Mouse (Mus musculus) inflammation-experienced regulatory T-cells (primary cell): ENCODE measurements around the gene Olfr623. TPM values are rescaled to one million over a fixed set of nuclear protein-coding genes. Genes with fewer than 3 reads are reported as not detected.

Experiments used
- polyA plus RNA-seq, 2 experiments: library from polyadenylated mRNA; unstranded; fragments of 100-300 nt; shearing (Covaris generic); gene quantifications; one replicate each; pipeline ENCODE4 v1.2.1; 2017

Gene Olfr623
- not detected for polyA plus RNA-seq

DNA sequence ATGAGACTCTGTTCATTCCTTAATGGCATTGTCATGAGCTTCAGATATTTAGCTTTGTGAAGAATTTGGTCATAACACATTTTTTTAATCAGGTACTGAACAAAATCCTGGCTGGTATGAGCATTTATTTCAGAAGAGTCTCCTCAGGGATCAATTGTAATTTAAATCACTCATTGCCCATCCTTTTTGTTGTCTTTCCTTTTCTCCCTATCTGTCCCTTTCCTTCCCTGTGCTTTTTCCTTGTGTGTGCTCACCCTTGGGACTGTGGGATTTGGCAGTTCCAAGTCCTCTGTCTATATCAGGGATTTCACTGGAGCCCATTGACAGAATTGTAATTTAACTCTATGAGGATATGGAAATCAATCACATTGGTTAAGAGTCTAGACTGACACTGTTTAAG lies at the start of gene Olfr623:
Olfr623 (minus strand) TSS at position 101 of the 400 bp plus-strand sequence.

DNA sequence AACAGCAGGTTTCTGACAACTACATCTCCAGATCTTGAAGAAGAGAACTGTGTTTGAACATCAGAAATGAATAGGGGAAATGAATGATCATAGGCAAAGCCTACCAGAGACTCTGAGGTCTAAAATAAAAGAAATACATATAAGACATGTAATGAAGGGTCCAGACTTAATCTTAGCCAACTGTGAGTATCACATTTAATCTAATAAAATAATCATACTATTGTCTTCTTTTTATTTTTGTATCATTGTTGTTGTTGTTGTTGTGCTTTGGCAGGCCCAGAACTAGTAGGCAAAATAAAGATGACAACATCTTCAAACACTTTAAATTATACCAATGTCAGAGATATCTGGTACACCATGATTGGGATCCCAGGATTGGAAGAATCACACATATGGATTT lies 18.9 kb upstream of the Olfr623 start, which contains the start of gene Olfr625-ps1:
Olfr625-ps1 (plus strand) TSS at position 301 of the 400 bp plus-strand sequence.

DNA sequence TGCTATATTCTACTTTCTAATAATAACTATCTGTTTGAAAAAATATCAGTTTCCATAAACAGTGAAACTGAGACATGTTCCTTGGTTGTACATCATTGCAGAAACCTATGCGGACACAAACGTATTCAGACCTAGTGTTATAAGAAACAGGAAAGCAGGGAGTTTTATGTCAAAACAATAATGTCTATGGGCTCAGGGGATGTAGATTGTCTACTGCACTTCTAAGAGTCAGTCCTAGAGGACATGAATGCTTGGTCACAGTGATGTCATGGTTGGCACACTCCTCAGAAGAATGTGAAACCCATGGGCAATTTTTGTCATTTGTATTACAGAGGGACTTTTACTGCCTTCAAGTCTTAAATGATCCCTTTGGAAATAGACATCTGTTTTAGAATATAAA lies 7.6 kb upstream of the Olfr623 start, which contains the start of gene Olfr624:
Olfr624 (minus strand) TSS at position 101 of the 400 bp plus-strand sequence.

DNA sequence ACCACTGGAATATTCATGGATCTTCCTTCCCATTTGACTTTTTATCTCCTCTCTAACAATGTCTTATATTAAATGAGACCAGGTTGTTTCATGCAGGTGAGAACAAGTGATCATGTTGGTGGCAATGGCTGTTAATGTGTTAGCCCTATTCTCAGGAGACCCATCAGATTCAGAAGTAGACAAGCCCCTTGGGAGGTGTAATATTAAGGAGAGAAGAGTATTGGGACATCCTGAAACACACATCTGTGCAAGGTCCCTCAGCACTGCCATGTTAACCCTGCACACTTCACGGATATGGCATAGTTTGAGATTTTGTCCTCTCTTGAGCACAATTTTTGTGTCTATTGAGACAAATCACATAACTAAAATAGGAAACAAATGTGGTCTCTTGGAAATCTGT lies 20.9 kb downstream of the Olfr623 start, which contains the start of gene Olfr622:
Olfr622 (minus strand) TSS at position 101 of the 400 bp plus-strand sequence.

DNA sequence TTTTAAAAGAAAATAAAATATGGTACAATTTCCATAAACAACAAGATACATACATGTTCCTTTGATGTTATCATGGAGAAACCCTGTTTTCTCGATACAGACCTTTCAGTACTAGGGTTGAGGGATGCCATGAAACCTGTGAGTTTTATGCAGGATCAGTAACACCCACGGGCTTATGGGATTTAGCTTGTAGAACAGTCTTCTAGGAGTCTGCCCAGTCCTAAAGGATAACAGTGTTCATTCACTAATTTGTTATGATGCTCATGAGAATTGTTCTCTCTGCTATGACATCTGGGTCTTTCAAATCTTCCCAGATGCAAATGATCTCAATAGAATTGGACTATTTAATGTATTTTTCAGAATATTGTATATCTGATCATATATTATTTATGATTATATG lies 51.1 kb downstream of the Olfr623 start, which contains the start of gene Olfr620:
Olfr620 (minus strand) TSS at position 101 of the 400 bp plus-strand sequence.

Other genes with a start within 250 kb of the Olfr623 start
- not detected for gene Usp17lc, start 248.6 kb downstream of the Olfr623 start, polyA plus RNA-seq
- gene Olfr605, start 218.3 kb downstream of the Olfr623 start, polyA plus RNA-seq = not detected
- not detected for gene Olfr606, start 214.7 kb downstream of the Olfr623 start, polyA plus RNA-seq
- gene Olfr607, start 199.5 kb downstream of the Olfr623 start, polyA plus RNA-seq = under 1 TPM; 0.05 to 0.20 TPM
- gene Olfr608, start 193.8 kb downstream of the Olfr623 start, polyA plus RNA-seq = under 1 TPM in 1 of 2 experiments, not detected in 1; 0.56 TPM
- gene Olfr609, start 165.6 kb downstream of the Olfr623 start, polyA plus RNA-seq = under 1 TPM in 1 of 2 experiments, not detected in 1; 0.05 TPM
- not detected for gene Olfr610, start 151.6 kb downstream of the Olfr623 start, polyA plus RNA-seq
- not detected for gene Olfr611, start 142.9 kb downstream of the Olfr623 start, polyA plus RNA-seq
- gene Olfr612, start 121.0 kb downstream of the Olfr623 start, polyA plus RNA-seq = not detected
- not detected for gene Olfr613, start 115.6 kb downstream of the Olfr623 start, polyA plus RNA-seq
- gene Olfr615, start 107.6 kb downstream of the Olfr623 start, polyA plus RNA-seq = not detected
- gene Olfr616, start 94.6 kb downstream of the Olfr623 start, polyA plus RNA-seq = not detected
- gene Olfr617, start 90.6 kb downstream of the Olfr623 start, polyA plus RNA-seq = not detected
- not detected for gene Olfr618, start 73.6 kb downstream of the Olfr623 start, polyA plus RNA-seq
- gene Olfr619, start 63.1 kb downstream of the Olfr623 start, polyA plus RNA-seq = under 1 TPM in 1 of 2 experiments, not detected in 1; 0.11 TPM
- under 1 TPM; 0.24 to 0.61 TPM for gene Olfr620, start 51.2 kb downstream of the Olfr623 start, polyA plus RNA-seq
- gene Olfr622, start 21.0 kb downstream of the Olfr623 start, polyA plus RNA-seq = not detected
- gene Olfr624, start 7.5 kb upstream of the Olfr623 start, polyA plus RNA-seq = under 1 TPM; 0.05 to 0.10 TPM
- not detected for gene Olfr625-ps1, start 19.0 kb upstream of the Olfr623 start, polyA plus RNA-seq
- gene Olfr243, start 51.0 kb upstream of the Olfr623 start, polyA plus RNA-seq = not detected
- not detected for gene Olfr628, start 66.7 kb upstream of the Olfr623 start, polyA plus RNA-seq
- not detected for gene Olfr629, start 81.2 kb upstream of the Olfr623 start, polyA plus RNA-seq
- not detected for gene Olfr630, start 93.6 kb upstream of the Olfr623 start, polyA plus RNA-seq
- not detected for gene Olfr69, start 107.9 kb upstream of the Olfr623 start, polyA plus RNA-seq
- gene Olfr68, start 116.0 kb upstream of the Olfr623 start, polyA plus RNA-seq = not detected
- not detected for gene Olfr67, start 128.1 kb upstream of the Olfr623 start, polyA plus RNA-seq
- 10 to 100 TPM in 1 of 2 experiments, under 1 TPM in 1; 0.96 to 10.7 TPM for gene Hbb-bt, start 150.3 kb upstream of the Olfr623 start, polyA plus RNA-seq
- 10 to 100 TPM; 11.6 to 54.5 TPM for gene Hbb-bs, start 164.4 kb upstream of the Olfr623 start, polyA plus RNA-seq
- gene Hbb-bh2, start 176.8 kb upstream of the Olfr623 start, polyA plus RNA-seq = 1 to 10 TPM in 1 of 2 experiments, under 1 TPM in 1; 0.29 to 2.1 TPM
- 1 to 10 TPM; 1.6 to 7.8 TPM for gene Hbb-bh1, start 179.5 kb upstream of the Olfr623 start, polyA plus RNA-seq
- gene Hbb-y, start 189.5 kb upstream of the Olfr623 start, polyA plus RNA-seq = under 1 TPM in 1 of 2 experiments, not detected in 1; 0.77 TPM
- gene Olfr66, start 222.6 kb upstream of the Olfr623 start, polyA plus RNA-seq = not detected
- under 1 TPM; 0.05 to 0.42 TPM for gene Olfr64, start 230.8 kb upstream of the Olfr623 start, polyA plus RNA-seq
- gene Olfr65, start 239.8 kb upstream of the Olfr623 start, polyA plus RNA-seq = not detected